Mouse (Mus musculus): ENCODE data around the gene Grid1. TPM values are rescaled to one million over a fixed set of nuclear protein-coding genes. Genes with fewer than 3 reads are reported as not detected.
A peak's percentile ranks its signal among the peaks of the same experiment; 100 is the strongest.

The Grid1 gene
- polyA plus RNA-seq, 1 experiment from 2014 or later: 0.26 TPM

- Histone ChIP-seq H3K4me3 (ENCODE audit: low read length) (no peak overlapping the region), H3K27me3 (ENCODE audit: control insufficient read depth, insufficient read depth, low read length) (no peaks in the 10 kb centered on the region), H3K9ac (ENCODE audit: low read length) (no peak overlapping the region), H3K4me1 (ENCODE audit: control insufficient read depth, insufficient read depth, low read length) (no peaks in the 10 kb centered on the region), H3K9me3 (replicated peaks; ENCODE audit: control insufficient read depth, low read length) (no peaks in the 10 kb centered on the region), H3K27ac (ENCODE audit: low read length) (no peak overlapping the region), H3K4me2 (ENCODE audit: low read depth, low read length) (no peak overlapping the region), H3K36me3 (ENCODE audit: control insufficient read depth, insufficient read depth) (no peaks in the 10 kb centered on the region)
- WGBS: 75% methylated on average over 6 of the region's 6 CpGs
- no peak for ATAC-seq (replicated peaks; ENCODE audit: extremely low read depth, insufficient read depth, low FRiP score)
These were observed 99.3 kb downstream of the Grid1 start for GRCm38 (mm10) chr14:34919221-34919620.

GRCm38 (mm10) chr14:34921265-34921664 is 101.4 kb downstream of the Grid1 start:
- 65% methylated on average over 9 of the region's 9 CpGs for whole genome bisulfite sequencing
- ATAC-seq (replicated peaks; ENCODE audit: extremely low read depth, insufficient read depth, low FRiP score): no peak

DNA sequence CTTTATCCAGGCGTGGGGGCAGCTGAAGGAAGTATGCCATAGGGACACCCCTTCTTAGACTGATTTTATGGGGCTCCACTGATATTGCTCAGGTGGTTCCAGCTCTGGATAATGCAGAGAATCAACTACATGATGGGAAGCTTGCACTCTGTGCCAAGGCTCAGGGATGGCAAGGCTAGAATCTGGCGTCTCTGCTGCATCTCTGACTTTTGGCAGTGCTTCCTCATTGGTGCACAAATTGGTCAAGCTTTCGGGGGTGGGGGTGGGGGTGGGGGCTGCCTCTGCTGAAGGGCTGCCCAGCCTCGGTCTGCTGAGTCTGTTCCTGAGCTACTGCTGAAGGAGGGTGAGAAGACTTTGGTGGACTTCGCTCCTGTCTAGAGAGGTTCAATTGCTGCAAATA is 105.1 kb downstream of the Grid1 start:
- no peaks in the 10 kb centered on the region for H3K36me3 ChIP-seq (ENCODE audit: control insufficient read depth, insufficient read depth)
- no peak overlapping the region for H3K27ac ChIP-seq (ENCODE audit: low read length)
- ATAC-seq (replicated peaks; ENCODE audit: extremely low read depth, insufficient read depth, low FRiP score): no peak
- WGBS: 52% methylated on average over 5 of the region's 5 CpGs
- H3K4me3 ChIP-seq (ENCODE audit: low read length): no peak overlapping the region
- no peak overlapping the region for H3K4me2 ChIP-seq (ENCODE audit: low read depth, low read length)
- H3K9me3 ChIP-seq (replicated peaks; ENCODE audit: control insufficient read depth, low read length): no peaks in the 10 kb centered on the region
- H3K27me3 ChIP-seq (ENCODE audit: control insufficient read depth, insufficient read depth, low read length): no peaks in the 10 kb centered on the region
- no peak overlapping the region for H3K9ac ChIP-seq (ENCODE audit: low read length)
- no peaks in the 10 kb centered on the region for H3K4me1 ChIP-seq (ENCODE audit: control insufficient read depth, insufficient read depth, low read length)

More at GRCm38 (mm10) chr14:34921265-34921664, 101.4 kb downstream of the Grid1 start:
- Histone ChIP-seq H3K27me3 (ENCODE audit: control insufficient read depth, insufficient read depth, low read length) (no peaks in the 10 kb centered on the region), H3K4me1 (ENCODE audit: control insufficient read depth, insufficient read depth, low read length) (no peaks in the 10 kb centered on the region), H3K36me3 (ENCODE audit: control insufficient read depth, insufficient read depth) (no peaks in the 10 kb centered on the region), H3K4me2 (ENCODE audit: low read depth, low read length) (no peak overlapping the region), H3K9me3 (replicated peaks; ENCODE audit: control insufficient read depth, low read length) (no peaks in the 10 kb centered on the region), H3K9ac (ENCODE audit: low read length) (no peak overlapping the region), H3K27ac (ENCODE audit: low read length) (no peak overlapping the region), H3K4me3 (ENCODE audit: low read length) (no peak overlapping the region)

DNA sequence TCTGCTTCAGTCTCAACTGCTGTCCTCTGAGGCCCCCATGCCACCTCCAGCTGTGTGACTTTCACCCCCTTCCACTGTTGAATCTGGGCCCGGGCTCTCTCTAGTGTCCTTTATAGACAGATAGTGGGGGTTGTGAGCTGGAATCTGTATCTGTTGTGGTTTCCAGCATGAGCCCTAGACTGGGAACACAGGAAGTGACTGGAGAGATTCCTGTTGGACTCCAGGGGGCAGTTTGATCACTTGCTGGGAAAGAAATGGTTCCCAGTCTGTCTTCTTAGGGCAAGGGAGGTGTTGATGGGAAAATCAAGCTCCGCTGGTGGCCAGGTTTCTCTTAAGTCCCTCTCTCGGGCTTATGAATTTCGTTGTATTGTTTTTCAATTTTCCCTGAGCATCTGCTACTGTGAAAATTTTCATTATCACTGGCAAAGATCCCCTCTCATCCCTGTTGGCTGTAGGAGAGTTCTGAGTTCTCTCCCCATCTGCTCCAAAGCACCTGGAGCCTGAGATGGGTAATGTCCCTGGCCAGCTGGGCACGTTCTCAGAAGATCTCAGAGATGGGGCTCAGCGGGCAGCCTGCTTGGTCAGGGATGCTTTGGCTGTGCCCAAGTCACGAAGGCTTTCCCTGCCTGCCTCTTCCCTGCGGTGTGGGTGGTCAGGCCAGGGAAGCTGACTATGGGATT is 110.3 kb downstream of the Grid1 start:
- H3K9me3 ChIP-seq (replicated peaks; ENCODE audit: control insufficient read depth, low read length): no peaks in the 10 kb centered on the region
- ATAC-seq (replicated peaks; ENCODE audit: extremely low read depth, insufficient read depth, low FRiP score): no peak

DNA sequence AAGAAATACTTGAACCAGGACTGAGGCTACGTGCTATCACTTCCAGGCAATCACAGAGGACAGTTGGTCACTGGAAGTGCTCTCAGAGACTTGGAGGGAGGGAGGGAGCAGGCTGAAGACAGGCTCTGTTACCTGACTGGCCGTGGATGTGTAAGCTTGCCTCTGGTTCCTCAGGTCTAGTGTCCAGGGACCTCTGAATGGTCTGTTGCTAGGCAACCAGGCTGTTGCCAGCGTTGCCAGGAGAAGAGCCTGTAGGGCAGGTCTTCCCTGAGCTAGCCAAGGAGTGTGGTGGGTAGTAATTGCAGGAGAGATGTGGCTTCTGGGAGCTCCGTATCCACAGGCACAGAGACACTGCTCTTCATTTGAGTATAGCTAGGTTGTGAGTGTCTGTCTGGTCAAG is 113.3 kb downstream of the Grid1 start:
- H3K4me1 ChIP-seq (ENCODE audit: control insufficient read depth, insufficient read depth, low read length): no peaks in the 10 kb centered on the region

More for the DNA sequence above, 110.3 kb downstream of the Grid1 start:
- no peak overlapping the region for H3K9ac ChIP-seq (ENCODE audit: low read length)
- no peaks in the 10 kb centered on the region for H3K36me3 ChIP-seq (ENCODE audit: control insufficient read depth, insufficient read depth)
- no peaks in the 10 kb centered on the region for H3K4me1 ChIP-seq (ENCODE audit: control insufficient read depth, insufficient read depth, low read length)
- H3K27me3 ChIP-seq (ENCODE audit: control insufficient read depth, insufficient read depth, low read length): no peaks in the 10 kb centered on the region
- 74% methylated on average over 8 of the region's 8 CpGs for WGBS
- no peak overlapping the region for H3K4me3 ChIP-seq (ENCODE audit: low read length)
- no peak overlapping the region for H3K27ac ChIP-seq (ENCODE audit: low read length)
- H3K4me2 ChIP-seq (ENCODE audit: low read depth, low read length): no peak overlapping the region

GRCm38 (mm10) chr14:34936192-34936770 is 116.4 kb downstream of the Grid1 start:
- H3K4me3 ChIP-seq (ENCODE audit: low read length): peak overlapping the region; percentile 25
- H3K36me3 ChIP-seq (ENCODE audit: control insufficient read depth, insufficient read depth): no peaks in the 10 kb centered on the region
- no peaks in the 10 kb centered on the region for H3K9me3 ChIP-seq (replicated peaks; ENCODE audit: control insufficient read depth, low read length)
- no peak overlapping the region for H3K9ac ChIP-seq (ENCODE audit: low read length)
- H3K4me1 ChIP-seq (ENCODE audit: control insufficient read depth, insufficient read depth, low read length): no peaks in the 10 kb centered on the region
- H3K4me2 ChIP-seq (ENCODE audit: low read depth, low read length): peak overlapping the region; percentile 33
- no peak overlapping the region for H3K27ac ChIP-seq (ENCODE audit: low read length)
- peaks cover 4% of the 10 kb centered on the region; the same call in 1 of the 2 replicates for H3K27me3 ChIP-seq (ENCODE audit: control insufficient read depth, insufficient read depth, low read length)
- no peak for ATAC-seq (replicated peaks; ENCODE audit: extremely low read depth, insufficient read depth, low FRiP score)
- WGBS: 41% methylated on average over 13 of the region's 13 CpGs

More for the DNA sequence above, 113.3 kb downstream of the Grid1 start:
- 48% methylated on average over 4 of the region's 4 CpGs for WGBS
- no peaks in the 10 kb centered on the region for H3K27me3 ChIP-seq (ENCODE audit: control insufficient read depth, insufficient read depth, low read length)
- no peaks in the 10 kb centered on the region for H3K9me3 ChIP-seq (replicated peaks; ENCODE audit: control insufficient read depth, low read length)
- H3K27ac ChIP-seq (ENCODE audit: low read length): no peak overlapping the region
- no peaks in the 10 kb centered on the region for H3K36me3 ChIP-seq (ENCODE audit: control insufficient read depth, insufficient read depth)
- H3K4me2 ChIP-seq (ENCODE audit: low read depth, low read length): no peak overlapping the region
- no peak for ATAC-seq (replicated peaks; ENCODE audit: extremely low read depth, insufficient read depth, low FRiP score)
- no peak overlapping the region for H3K9ac ChIP-seq (ENCODE audit: low read length)
- no peak overlapping the region for H3K4me3 ChIP-seq (ENCODE audit: low read length)

- no peak for ATAC-seq (replicated peaks; ENCODE audit: extremely low read depth, insufficient read depth, low FRiP score)
- no peak overlapping the region for H3K4me3 ChIP-seq (ENCODE audit: low read length)
- no peak overlapping the region for H3K27ac ChIP-seq (ENCODE audit: low read length)
- H3K4me1 ChIP-seq (ENCODE audit: control insufficient read depth, insufficient read depth, low read length): no peaks in the 10 kb centered on the region
- H3K36me3 ChIP-seq (ENCODE audit: control insufficient read depth, insufficient read depth): no peaks in the 10 kb centered on the region
- WGBS: 83% methylated on average over 14 of the region's 14 CpGs
- H3K9ac ChIP-seq (ENCODE audit: low read length): no peak overlapping the region
- H3K4me2 ChIP-seq (ENCODE audit: low read depth, low read length): no peak overlapping the region
- H3K27me3 ChIP-seq (ENCODE audit: control insufficient read depth, insufficient read depth, low read length): no peaks in the 10 kb centered on the region
- no peaks in the 10 kb centered on the region for H3K9me3 ChIP-seq (replicated peaks; ENCODE audit: control insufficient read depth, low read length)
These were observed 124.6 kb downstream of the Grid1 start for GRCm38 (mm10) chr14:34944390-34944979.

GRCm38 (mm10) chr14:34945471-34946313 is 125.8 kb downstream of the Grid1 start:
- 78% methylated on average over 17 of the region's 17 CpGs for WGBS
- no peak overlapping the region for H3K4me3 ChIP-seq (ENCODE audit: low read length)
- no peak overlapping the region for H3K9ac ChIP-seq (ENCODE audit: low read length)
- no peak overlapping the region for H3K4me2 ChIP-seq (ENCODE audit: low read depth, low read length)
- no peaks in the 10 kb centered on the region for H3K36me3 ChIP-seq (ENCODE audit: control insufficient read depth, insufficient read depth)
- no peaks in the 10 kb centered on the region for H3K27me3 ChIP-seq (ENCODE audit: control insufficient read depth, insufficient read depth, low read length)
- no peaks in the 10 kb centered on the region for H3K4me1 ChIP-seq (ENCODE audit: control insufficient read depth, insufficient read depth, low read length)
- no peaks in the 10 kb centered on the region for H3K9me3 ChIP-seq (replicated peaks; ENCODE audit: control insufficient read depth, low read length)
- ATAC-seq (replicated peaks; ENCODE audit: extremely low read depth, insufficient read depth, low FRiP score): no peak
- no peak overlapping the region for H3K27ac ChIP-seq (ENCODE audit: low read length)

DNA sequence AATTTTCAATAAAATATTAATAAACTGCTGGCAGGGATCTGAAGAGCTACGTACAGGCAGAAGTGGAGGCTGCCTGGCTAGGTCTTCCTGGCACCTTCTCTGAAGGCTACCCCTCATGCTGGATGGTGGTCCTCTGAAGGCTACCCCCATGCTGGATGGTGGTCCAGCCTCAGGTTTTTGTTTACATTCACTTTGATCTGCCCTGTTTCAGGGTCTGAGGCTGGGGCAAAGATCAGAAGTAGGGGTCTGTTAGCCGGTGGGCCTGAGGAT is 126.3 kb downstream of the Grid1 start:
- no peaks in the 10 kb centered on the region for H3K4me1 ChIP-seq (ENCODE audit: control insufficient read depth, insufficient read depth, low read length)
- no peak overlapping the region for H3K4me3 ChIP-seq (ENCODE audit: low read length)
- ATAC-seq (replicated peaks; ENCODE audit: extremely low read depth, insufficient read depth, low FRiP score): no peak
- H3K27ac ChIP-seq (ENCODE audit: low read length): no peak overlapping the region
- 83% methylated on average over 2 of the region's 2 CpGs for WGBS
- H3K27me3 ChIP-seq (ENCODE audit: control insufficient read depth, insufficient read depth, low read length): no peaks in the 10 kb centered on the region
- no peaks in the 10 kb centered on the region for H3K9me3 ChIP-seq (replicated peaks; ENCODE audit: control insufficient read depth, low read length)
- no peaks in the 10 kb centered on the region for H3K36me3 ChIP-seq (ENCODE audit: control insufficient read depth, insufficient read depth)
- H3K9ac ChIP-seq (ENCODE audit: low read length): no peak overlapping the region
- H3K4me2 ChIP-seq (ENCODE audit: low read depth, low read length): no peak overlapping the region
